In genomic region chr2:71633471-71633870, GRCm38 (mm10) we compare ENCODE assay signal across 13 mouse cellular contexts.
"Had no signal": no experiment of that assay in that cellular context is flagged by ENCODE, and none has a peak within 500 bp of the region (broad histone marks: within the 10 kb centered on the region; RNA-seq: fewer than 3 reads in every experiment).

No protein-coding gene starts in this region.

- H3K36me3 ChIP-seq: limb, embryonic 10.5 days; liver, embryonic 13.5 days; lung, embryonic 15.5 days; midbrain, embryonic 15.5 days; neural tube, embryonic 12.5 days had no signal

- H3K27me3 ChIP-seq: midbrain, embryonic 15.5 days had no signal

- H3K27ac ChIP-seq: left cerebral cortex, adult 2 months; limb, embryonic 10.5 days; liver, embryonic 13.5 days; lung, embryonic 15.5 days; macrophage; midbrain, embryonic 15.5 days; neural tube, embryonic 12.5 days; stomach, postnatal 0 days had no signal

- DNase-seq: liver, embryonic 13.5 days; liver, postnatal 0 days; lung, postnatal 14 days had no signal

- H3K4me3 ChIP-seq: left cerebral cortex, adult 2 months; limb, embryonic 10.5 days; liver, embryonic 13.5 days; lung, embryonic 15.5 days; megakaryocyte, embryonic 14.5 days; midbrain, embryonic 15.5 days; neural tube, embryonic 12.5 days had no signal

- ATAC-seq: inflammation-experienced regulatory T-cells, adult 6 months; intestine, postnatal 0 days; liver, postnatal 0 days; midbrain, embryonic 15.5 days had no signal
